Mouse (Mus musculus) kidney, adult 9 months (tissue): ENCODE results near the gene Olfr180.

Experiments
- DNase-seq: peaks from one replicate; pipeline ENCODE4 v3.0.0; 2022

Olfr180 gene

GRCm38 (mm10) chr16:58929292-58929691 is at the start of gene Olfr180:
Gene Olfr180 (minus strand): TSS chr16:58929392.
- no peak for DNase-seq

- DNase-seq = no peak
These were observed 537 bp downstream of the Olfr180 start, which contains the start of gene Olfr181 for GRCm38 (mm10) chr16:58928655-58929054. Gene Olfr181 (minus strand): TSS chr16:58928755.

GRCm38 (mm10) chr16:58891963-58892362 is 37.2 kb downstream of the Olfr180 start, which contains the start of gene Olfr178:
Gene Olfr178 (minus strand): TSS chr16:58892063.
- no peak for DNase-seq

- no peak for DNase-seq
These were observed 44.8 kb downstream of the Olfr180 start for GRCm38 (mm10) chr16:58884416-58884815.

- DNase-seq = no peak
These were observed 54.5 kb downstream of the Olfr180 start, which contains the start of gene Olfr177 for GRCm38 (mm10) chr16:58874668-58875067. Gene Olfr177 (minus strand): TSS chr16:58874768.
